Mouse (Mus musculus) hindbrain, embryonic 16.5 days (tissue): ENCODE results near the gene Mrpl22. TPM values are rescaled to one million over a fixed set of nuclear protein-coding genes. Genes with fewer than 3 reads are reported as not detected.

Source experiments
- ATAC-seq: fragments of 200-750 bp; cut with Nextera tagmentation; 2 replicates; pipeline ENCODE4 v1.8.0; 2017; ENCODE audit warnings: moderate TSS enrichment, moderate library complexity
- H3K27ac ChIP-seq: fragments of 300-500 bp; sonication (generic); 2 replicates; pipeline ENCODE4 v1.5.1; 2014; ENCODE audit warnings: low read depth, mild to moderate bottlenecking, control low read depth, low read length, moderate library complexity
- H3K27me3 ChIP-seq: fragments of 300-500 bp; sonication (generic); replicated peaks from 2 replicates; pipeline ENCODE4 v1.6.1; 2014; ENCODE audit warnings: low read length; ENCODE audit not compliant: control insufficient read depth, insufficient read depth
- H3K36me3 ChIP-seq: fragments of 300-500 bp; sonication (generic); 2 replicates; pipeline ENCODE4 v1.6.1; 2014; ENCODE audit warnings: mild to moderate bottlenecking, low read length, moderate library complexity, mixed read lengths; ENCODE audit not compliant: control insufficient read depth, insufficient read depth
- H3K4me1 ChIP-seq: fragments of 300-500 bp; sonication (generic); 2 replicates; pipeline ENCODE4 v1.6.1; 2014; ENCODE audit warnings: low read depth, low read length; ENCODE audit not compliant: control insufficient read depth, insufficient read depth
- H3K4me2 ChIP-seq: fragments of 300-500 bp; sonication (generic); 2 replicates; pipeline ENCODE4 v1.6.1; 2014; ENCODE audit warnings: mild to moderate bottlenecking, low read length, control low read depth, moderate library complexity
- H3K4me3 ChIP-seq: fragments of 300-500 bp; sonication (generic); 2 replicates; pipeline ENCODE4 v1.5.1; 2014; ENCODE audit warnings: mild to moderate bottlenecking, low read length, control low read depth, moderate library complexity
- H3K9ac ChIP-seq: fragments of 300-500 bp; sonication (generic); 2 replicates; pipeline ENCODE4 v1.6.1; 2014; ENCODE audit warnings: low read depth, mild to moderate bottlenecking, control low read depth, low read length, moderate library complexity
- H3K9me3 ChIP-seq: fragments of 300-500 bp; sonication (generic); 2 replicates; pipeline ENCODE4 v1.6.1; 2014; ENCODE audit warnings: mild to moderate bottlenecking, low read length, moderate library complexity; ENCODE audit not compliant: control insufficient read depth
- WGBS: fragments of 180-500 bp; shearing (Covaris S2); extraction: QIAGEN DNeasy Blood & Tissue Kit; methylation state at CpG from one replicate; pipeline ENCODE4 v1.1.7; 2014; 5-methylcytosine and 5-hydroxymethylcytosine counted together
- polyA plus RNA-seq: library from polyadenylated mRNA; unstranded; fragments of >200 nt; fragmentation: Nextera tagmentation; extraction: Ambion mirVana; gene quantifications from 2 replicates; pipeline ENCODE4 v1.2.1, GENCODE M21; 2015

The Mrpl22 gene
- polyA plus RNA-seq, 1 experiment from 2014 or later: 92.1 TPM

- Histone ChIP-seq H3K4me2 (no peak overlapping the region), H3K9me3 (no peaks in the 10 kb centered on the region), H3K4me3 (no peak overlapping the region), H3K27ac (no peak overlapping the region), H3K36me3 (peaks cover 54% of the 10 kb centered on the region), H3K4me1 (no peaks in the 10 kb centered on the region), H3K9ac (no peak overlapping the region), H3K27me3 (no peaks in the 10 kb centered on the region)
- 91% methylated on average over 6 of the region's 6 CpGs for WGBS
- ATAC-seq: no peak
Observed at GRCm38 (mm10) chr11:58136677-58137076, 34.8 kb upstream of the Mrpl22 start.

- H3K36me3 ChIP-seq: peaks cover 57% of the 10 kb centered on the region
- H3K27me3 ChIP-seq: no peaks in the 10 kb centered on the region
- H3K27ac ChIP-seq: no peak overlapping the region
- H3K9me3 ChIP-seq: no peaks in the 10 kb centered on the region
- H3K4me2 ChIP-seq: no peak overlapping the region
- H3K4me3 ChIP-seq: no peak overlapping the region
- ATAC-seq: no peak
- H3K4me1 ChIP-seq: no peaks in the 10 kb centered on the region
- WGBS: 80% methylated on average over 11 of the region's 11 CpGs
- no peak overlapping the region for H3K9ac ChIP-seq
Observed at GRCm38 (mm10) chr11:58138821-58139220, 32.6 kb upstream of the Mrpl22 start.

GRCm38 (mm10) chr11:58139466-58139865, 32.0 kb upstream of the Mrpl22 start:
- Histone ChIP-seq H3K4me2 (no peak overlapping the region), H3K4me3 (no peak overlapping the region), H3K4me1 (no peaks in the 10 kb centered on the region), H3K36me3 (peaks cover 51% of the 10 kb centered on the region), H3K27me3 (no peaks in the 10 kb centered on the region), H3K9me3 (no peaks in the 10 kb centered on the region), H3K27ac (no peak overlapping the region), H3K9ac (no peak overlapping the region)
- WGBS: 94% methylated on average over 3 of the region's 3 CpGs
- ATAC-seq: no peak

GRCm38 (mm10) chr11:58143704-58144426, 27.6 kb upstream of the Mrpl22 start:
- Histone ChIP-seq H3K4me2 (no peak overlapping the region), H3K9me3 (no peaks in the 10 kb centered on the region), H3K36me3 (peaks cover 65% of the 10 kb centered on the region), H3K27me3 (no peaks in the 10 kb centered on the region), H3K9ac (no peak overlapping the region), H3K4me1 (no peaks in the 10 kb centered on the region), H3K27ac (no peak overlapping the region), H3K4me3 (no peak overlapping the region)
- 90% methylated on average over 9 of the region's 9 CpGs for WGBS
- ATAC-seq: no peak

- Histone ChIP-seq H3K36me3 (peaks cover 61% of the 10 kb centered on the region), H3K4me3 (no peak overlapping the region), H3K9me3 (no peaks in the 10 kb centered on the region), H3K27ac (no peak overlapping the region), H3K4me2 (no peak overlapping the region), H3K9ac (no peak overlapping the region), H3K4me1 (no peaks in the 10 kb centered on the region), H3K27me3 (no peaks in the 10 kb centered on the region)
- no peak for ATAC-seq
- WGBS: 72% methylated on average over 5 of the region's 5 CpGs
Observed at GRCm38 (mm10) chr11:58146241-58146640, 25.2 kb upstream of the Mrpl22 start.

- Histone ChIP-seq H3K27ac (no peak overlapping the region), H3K4me3 (no peak overlapping the region), H3K36me3 (peaks cover 41% of the 10 kb centered on the region), H3K9ac (no peak overlapping the region), H3K9me3 (no peaks in the 10 kb centered on the region), H3K4me1 (no peaks in the 10 kb centered on the region), H3K27me3 (no peaks in the 10 kb centered on the region), H3K4me2 (no peak overlapping the region)
- no peak for ATAC-seq
- 95% methylated on average over 9 of the region's 9 CpGs for WGBS
Observed at GRCm38 (mm10) chr11:58155458-58155857, 16.0 kb upstream of the Mrpl22 start.

GRCm38 (mm10) chr11:58156871-58157270, 14.6 kb upstream of the Mrpl22 start:
- no peak overlapping the region for H3K4me3 ChIP-seq
- no peak overlapping the region for H3K27ac ChIP-seq
- no peaks in the 10 kb centered on the region for H3K27me3 ChIP-seq
- no peaks in the 10 kb centered on the region for H3K4me1 ChIP-seq
- no peak for ATAC-seq
- peaks cover 36% of the 10 kb centered on the region for H3K36me3 ChIP-seq
- 95% methylated on average over 3 of the region's 3 CpGs for WGBS
- H3K4me2 ChIP-seq: no peak overlapping the region
- H3K9me3 ChIP-seq: no peaks in the 10 kb centered on the region
- no peak overlapping the region for H3K9ac ChIP-seq

GRCm38 (mm10) chr11:58165072-58165471, 6.4 kb upstream of the Mrpl22 start:
- H3K36me3 ChIP-seq: peaks cover 16% of the 10 kb centered on the region

GRCm38 (mm10) chr11:58167822-58168166, 3.7 kb upstream of the Mrpl22 start:
- ATAC-seq: no peak
- peaks cover 11% of the 10 kb centered on the region for H3K36me3 ChIP-seq

More at GRCm38 (mm10) chr11:58165072-58165471, 6.4 kb upstream of the Mrpl22 start:
- Histone ChIP-seq H3K27me3 (no peaks in the 10 kb centered on the region), H3K9ac (no peak overlapping the region), H3K4me1 (peaks cover 8% of the 10 kb centered on the region), H3K27ac (no peak overlapping the region), H3K4me3 (no peak overlapping the region), H3K4me2 (no peak overlapping the region), H3K9me3 (no peaks in the 10 kb centered on the region)
- WGBS: 93% methylated on average over 2 of the region's 2 CpGs
- no peak for ATAC-seq

More at GRCm38 (mm10) chr11:58167822-58168166, 3.7 kb upstream of the Mrpl22 start:
- peak overlapping the region; percentile 98 for H3K4me3 ChIP-seq
- peaks cover 16% of the 10 kb centered on the region for H3K4me1 ChIP-seq
- H3K9me3 ChIP-seq: no peaks in the 10 kb centered on the region
- H3K4me2 ChIP-seq: peak overlapping the region; percentile 88
- H3K9ac ChIP-seq: peak overlapping the region; percentile 83
- H3K27me3 ChIP-seq: no peaks in the 10 kb centered on the region
- peak overlapping the region; percentile 69; the same call in 1 of the 2 replicates for H3K27ac ChIP-seq
- WGBS: 0% methylated on average over 6 of the region's 8 CpGs
